Mouse (Mus musculus) spleen, postnatal 36 days (tissue): ENCODE data around the gene Ndc1.
"Not testable (repeated sequence)": the region's sequence is repeated elsewhere in the genome, so short reads cannot be mapped to it uniquely, and the experiment has no call there.

Experiments
- DNase-seq, 2 experiments: peaks; one replicate each; pipeline ENCODE4 v3.0.0; 2022; ENCODE audit warnings: low spot score in 2 of 2, mixed read lengths in 1 of 2

Ndc1 gene

GRCm38 (mm10) chr4:107364190-107364639 is 3.4 kb upstream of the Ndc1 start:
- DNase-seq, result peak in 1 of 2 experiments; percentile 8

GRCm38 (mm10) chr4:107366408-107366807 is 1.2 kb upstream of the Ndc1 start:
- not testable (repeated sequence) for DNase-seq

- DNase-seq, result no peak
These were observed 4.7 kb downstream of the Ndc1 start for GRCm38 (mm10) chr4:107372304-107372703.

- DNase-seq, result no peak
These were observed 7.1 kb downstream of the Ndc1 start for GRCm38 (mm10) chr4:107374677-107375076.

- DNase-seq, result no peak
These were observed 11.4 kb downstream of the Ndc1 start for GRCm38 (mm10) chr4:107378954-107379353.

GRCm38 (mm10) chr4:107380871-107381270 is 13.3 kb downstream of the Ndc1 start:
- DNase-seq, result no peak

GRCm38 (mm10) chr4:107387038-107387437 is 19.5 kb downstream of the Ndc1 start:
- DNase-seq, result no peak

- no peak for DNase-seq
These were observed 19.9 kb downstream of the Ndc1 start for GRCm38 (mm10) chr4:107387465-107387864.

- no peak for DNase-seq
These were observed 20.7 kb downstream of the Ndc1 start for GRCm38 (mm10) chr4:107388291-107388690.

- DNase-seq, result no peak
These were observed 21.8 kb downstream of the Ndc1 start for GRCm38 (mm10) chr4:107389345-107389744.

GRCm38 (mm10) chr4:107393771-107394170 is 26.2 kb downstream of the Ndc1 start:
- no peak for DNase-seq

- no peak for DNase-seq
These were observed 52.6 kb downstream of the Ndc1 start for GRCm38 (mm10) chr4:107420202-107420601.

GRCm38 (mm10) chr4:107421711-107422110 is 54.1 kb downstream of the Ndc1 start:
- no peak for DNase-seq

- DNase-seq, result no peak
These were observed 54.6 kb downstream of the Ndc1 start for GRCm38 (mm10) chr4:107422176-107422575.

- no peak for DNase-seq
These were observed 58.0 kb downstream of the Ndc1 start for GRCm38 (mm10) chr4:107425616-107426015.

GRCm38 (mm10) chr4:107426631-107427030 is 59.0 kb downstream of the Ndc1 start:
- no peak for DNase-seq

GRCm38 (mm10) chr4:107432717-107433116 is 65.1 kb downstream of the Ndc1 start:
- DNase-seq, result no peak

GRCm38 (mm10) chr4:107433998-107434355 is 66.4 kb downstream of the Ndc1 start:
- DNase-seq, result no peak

GRCm38 (mm10) chr4:107434356-107435237 is 67.0 kb downstream of the Ndc1 start, which contains the start of gene Glis1:
Gene Glis1, plus strand, starts transcription at chr4:107434591.
- DNase-seq, result peak in 1 of 2 experiments; percentile 21

GRCm38 (mm10) chr4:107435238-107435946 is 67.8 kb downstream of the Ndc1 start:
- no peak for DNase-seq

- DNase-seq, result no peak
These were observed 68.9 kb downstream of the Ndc1 start for GRCm38 (mm10) chr4:107436476-107436875.

GRCm38 (mm10) chr4:107438741-107439140 is 71.2 kb downstream of the Ndc1 start:
- DNase-seq, result no peak

- no peak for DNase-seq
These were observed 72.7 kb downstream of the Ndc1 start for GRCm38 (mm10) chr4:107440306-107440705.
